Comparison of ENCODE assay signal across 8 mouse cellular contexts in the genomic region with DNA sequence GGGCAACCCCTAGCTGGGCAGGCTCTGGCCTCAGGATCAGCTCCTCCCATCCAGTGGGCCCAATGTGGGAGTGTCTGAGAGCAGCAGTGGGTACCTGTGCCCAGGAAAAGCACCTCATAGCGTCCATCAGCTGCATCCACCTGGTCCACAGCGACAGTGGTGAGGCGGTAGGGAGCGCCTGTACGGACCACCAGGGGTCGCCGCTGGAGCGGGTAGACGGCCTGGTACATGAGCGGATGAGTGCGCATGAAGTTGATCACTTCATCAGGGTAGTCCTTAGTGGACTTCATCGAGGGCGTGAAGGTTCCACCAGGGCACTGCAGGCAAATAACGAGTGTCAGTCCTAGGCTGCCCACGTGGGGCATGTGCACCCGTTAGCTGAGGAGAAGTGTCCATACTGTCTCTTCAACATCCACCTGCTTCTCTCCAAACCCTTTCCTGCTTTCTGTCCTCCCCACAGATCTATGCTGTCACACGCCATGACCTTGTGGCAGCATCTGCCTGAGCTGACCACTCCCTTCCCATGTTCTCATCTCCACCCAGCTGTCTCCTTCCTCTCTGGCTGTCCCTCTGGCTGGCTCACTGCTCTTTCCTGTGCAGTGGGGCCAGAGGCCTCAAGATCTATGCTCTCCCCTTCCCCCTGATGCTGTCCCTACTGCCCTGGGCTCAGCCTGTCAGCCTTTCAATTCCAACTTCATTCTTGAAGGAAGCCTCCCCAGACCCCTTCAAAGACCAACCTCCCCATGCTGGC. TPM values are rescaled to one million over a fixed set of nuclear protein-coding genes. Genes with fewer than 3 reads are reported as not detected.
A peak's percentile ranks its signal among the peaks of the same experiment; 100 is the strongest.
DNase-seq lines count a peak whose midpoint lies in the region; ATAC-seq and TF ChIP-seq lines count a peak whose summit lies in the region.

No protein-coding gene starts in this region.

- no peak overlapping the region for H3K27ac ChIP-seq in MEL (ENCODE audit: control insufficient read depth, low read depth, low read length)
- no peak overlapping the region for H3K27ac ChIP-seq in hindbrain, embryonic 13.5 days
- H3K27ac ChIP-seq in liver, embryonic 11.5 days (ENCODE audit: low read depth, low read length): no peak overlapping the region

- no peaks in the 10 kb centered on the region for H3K9me3 ChIP-seq in MEL (replicated peaks; ENCODE audit: insufficient read depth, low read length)
- no peaks in the 10 kb centered on the region for H3K9me3 ChIP-seq in hindbrain, embryonic 13.5 days
- H3K9me3 ChIP-seq in liver, embryonic 11.5 days (ENCODE audit: control insufficient read depth, low read length): no peaks in the 10 kb centered on the region

- no peak overlapping the region for H3K4me2 ChIP-seq in hindbrain, embryonic 13.5 days
- H3K4me2 ChIP-seq in liver, embryonic 11.5 days: no peak overlapping the region

- peak; percentile 65 for TF ChIP-seq RAD21 in MEL (IDR thresholded peaks at IDR 0.05; ENCODE audit: low read depth, low read length)

- no peaks in the 10 kb centered on the region for H3K79me2 ChIP-seq in MEL (ENCODE audit: control insufficient read depth, insufficient read depth, low read length, poor library complexity)

- TF ChIP-seq EP300 in MEL (IDR thresholded peaks at IDR 0.05; ENCODE audit: low read depth in 1 of 2, low read length in 2 of 2): no peak

- H3K4me1 ChIP-seq in MEL (ENCODE audit: control insufficient read depth in 1 of 2, insufficient read depth in 2 of 2, low read length in 2 of 2): no peaks in the 10 kb centered on the region
- 0 out of 2 replicates have a peak, but pooled peaks cover 3% of the 10 kb centered on the region for H3K4me1 ChIP-seq in hindbrain, embryonic 13.5 days (replicated peaks)
- no peaks in the 10 kb centered on the region for H3K4me1 ChIP-seq in liver, embryonic 11.5 days (replicated peaks; ENCODE audit: control insufficient read depth, insufficient read depth, low read length)

- H3K9ac ChIP-seq in MEL (ENCODE audit: control insufficient read depth, low read depth, low read length, poor library complexity, severe bottlenecking): no peak overlapping the region
- H3K9ac ChIP-seq in hindbrain, embryonic 13.5 days: no peak overlapping the region
- H3K9ac ChIP-seq in liver, embryonic 11.5 days (ENCODE audit: low read depth, low read length): no peak overlapping the region

- intact Hi-C loops in heart, postnatal 25 days (cut with DNase I): no loop called here

- H3K4me3 ChIP-seq in MEL (ENCODE audit: control insufficient read depth in 1 of 2, insufficient read depth in 1 of 2, low read depth in 2 of 2, low read length in 2 of 2): no peak overlapping the region
- no peak overlapping the region for H3K4me3 ChIP-seq in hindbrain, embryonic 13.5 days
- no peak overlapping the region for H3K4me3 ChIP-seq in liver, embryonic 11.5 days (ENCODE audit: low read depth, low read length)

- H3K36me3 ChIP-seq in MEL (ENCODE audit: control insufficient read depth in 1 of 2, insufficient read depth in 2 of 2, low read length in 2 of 2): no peaks in the 10 kb centered on the region
- H3K36me3 ChIP-seq in hindbrain, embryonic 13.5 days: peaks cover 81% of the 10 kb centered on the region
- H3K36me3 ChIP-seq in liver, embryonic 11.5 days (ENCODE audit: control insufficient read depth, insufficient read depth, low read length): peaks cover 12% of the 10 kb centered on the region

- ATAC-seq in erythroblast, adult 5-6 weeks (replicated peaks; ENCODE audit: low FRiP score, poor library complexity, severe bottlenecking): 0 out of 2 replicates have a peak, but pooled peaks have one; percentile 18
- ATAC-seq in hindbrain, embryonic 13.5 days (ENCODE audit: low FRiP score): peak; percentile 77
- peak; percentile 59; the same call in 1 of the 2 replicates for ATAC-seq in liver, embryonic 11.5 days (replicated peaks; ENCODE audit: low FRiP score)

- TF ChIP-seq POLR2A in MEL (IDR thresholded peaks at IDR 0.05; ENCODE audit: control insufficient read depth in 1 of 2, insufficient read depth in 1 of 2, low read depth in 1 of 2, low read length in 2 of 2, poor library complexity in 1 of 2): no peak

- TF ChIP-seq CTCF in MEL (IDR thresholded peaks at IDR 0.05 in 2 of 3, conservative IDR thresholded peaks at IDR 0.05 in 1 of 3; ENCODE audit: control insufficient read depth in 1 of 3, insufficient read depth in 1 of 3, low read depth in 2 of 3, low read length in 3 of 3, poor library complexity in 1 of 3, severe bottlenecking in 1 of 3): peak; percentile 53 to 82 (median 72)

- DNase-seq in heart, adult 18-20 months: peak; percentile 63 to 72
- DNase-seq in heart, postnatal 25 days (ENCODE audit: low spot score): no peak
- DNase-seq in MEL (ENCODE audit: low read depth, low spot score): peak; percentile 45
- DNase-seq in liver, embryonic 11.5 days (ENCODE audit: low spot score): peak; percentile 64
- DNase-seq in naive thymus-derived CD4-positive, alpha-beta T cell, adult 2 months (ENCODE audit: low read depth): peak; percentile 77
- DNase-seq in right cerebral cortex, adult 2 months (ENCODE audit: low spot score in 2 of 2): no peak

- WGBS in hindbrain, embryonic 13.5 days: 36% methylated on average over 17 of the region's 17 CpGs
- 39% methylated on average over 17 of the region's 17 CpGs for WGBS in liver, embryonic 11.5 days

- peaks cover 9 to 11% of the 10 kb centered on the region in 2 experiments for H3K27me3 ChIP-seq in MEL (ENCODE audit: control insufficient read depth in 1 of 2, insufficient read depth in 2 of 2, low read length in 2 of 2)
- peaks cover 18% of the 10 kb centered on the region; the same call in 1 of the 2 replicates for H3K27me3 ChIP-seq in hindbrain, embryonic 13.5 days
- peaks cover 6% of the 10 kb centered on the region; the same call in 1 of the 2 replicates for H3K27me3 ChIP-seq in liver, embryonic 11.5 days (replicated peaks; ENCODE audit: control insufficient read depth, insufficient read depth, low read length)

TF ChIP-seq in MEL, 35 proteins besides CTCF, POLR2A, EP300 and RAD21:
- TF ChIP-seq USF2 (IDR thresholded peaks at IDR 0.05; ENCODE audit: borderline replicate concordance in 1 of 2, insufficient read depth in 1 of 2, low read depth in 1 of 2, low read length in 2 of 2) (no peak), SMC3 (IDR thresholded peaks at IDR 0.05; ENCODE audit: low read depth, low read length) (peak; percentile 81), ZC3H11A (IDR thresholded peaks at IDR 0.05; ENCODE audit: low read depth, low read length) (peak; percentile 48)
TF ChIP-seq in MEL: peak in this region for 2.

RNA-seq across cellular contexts. Expression of a gene that starts 5.9 kb away (rescaled TPM):
- total RNA-seq in heart, adult 18-20 months (2021): not detected
- total RNA-seq in heart, postnatal 25 days (2021): not detected
- total RNA-seq in MEL (2012; rRNA removed): 0.27 TPM in 1 of 2 replicates, not detected in the other
- polyA plus RNA-seq in MEL (2012; ENCODE audit: insufficient read depth in 1 of 2, insufficient read length in 2 of 2, low read depth in 1 of 2, low replicate concordance in 2 of 2, missing spikeins in 1 of 2): 100 to 1,000 TPM in 1 of 2 experiments, not detected in 1; 326 TPM
- total RNA-seq in erythroblast, adult 5-6 weeks (2015; ENCODE audit: low replicate concordance): not detected in 2 replicates
- total RNA-seq in erythroblast, adult 5-6 weeks (2017; ENCODE audit: low replicate concordance): not detected in 2 replicates
- polyA plus RNA-seq in hindbrain, embryonic 13.5 days (2015; fragmentation: Nextera tagmentation; extraction: Ambion mirVana): 1.8 TPM in 2 replicates
- 4.7 and 5.0 TPM in 2 replicates for polyA plus RNA-seq in liver, embryonic 11.5 days (2014; fragmentation: Nextera tagmentation; extraction: Ambion mirVana)

RNA-seq across cellular contexts. Expression of a gene that starts 16.1 kb away (rescaled TPM):
- 10 to 100 TPM; 48.3 to 61.0 TPM for total RNA-seq in heart, adult 18-20 months (2021)
- 10 to 100 TPM; 62.0 to 69.7 TPM for total RNA-seq in heart, postnatal 25 days (2021)
- not detected in 2 replicates for total RNA-seq in MEL (2012; rRNA removed)
- not detected for polyA plus RNA-seq in MEL (2012; ENCODE audit: insufficient read depth in 1 of 2, insufficient read length in 2 of 2, low read depth in 1 of 2, low replicate concordance in 2 of 2, missing spikeins in 1 of 2)
- total RNA-seq in erythroblast, adult 5-6 weeks (2015; ENCODE audit: low replicate concordance): not detected in 2 replicates
- not detected in 2 replicates for total RNA-seq in erythroblast, adult 5-6 weeks (2017; ENCODE audit: low replicate concordance)
- polyA plus RNA-seq in hindbrain, embryonic 13.5 days (2015; fragmentation: Nextera tagmentation; extraction: Ambion mirVana): 25.3 and 26.2 TPM in 2 replicates
- 3.9 and 4.0 TPM in 2 replicates for polyA plus RNA-seq in liver, embryonic 11.5 days (2014; fragmentation: Nextera tagmentation; extraction: Ambion mirVana)

RNA-seq across cellular contexts. Expression of a gene that starts 24.9 kb away (rescaled TPM):
- total RNA-seq in heart, adult 18-20 months (2021): 10 to 100 TPM; 14.7 to 16.5 TPM
- total RNA-seq in heart, postnatal 25 days (2021): 10 to 100 TPM; 15.1 to 15.8 TPM
- total RNA-seq in MEL (2012; rRNA removed): not detected in 2 replicates
- not detected for polyA plus RNA-seq in MEL (2012; ENCODE audit: insufficient read depth in 1 of 2, insufficient read length in 2 of 2, low read depth in 1 of 2, low replicate concordance in 2 of 2, missing spikeins in 1 of 2)
- not detected in 2 replicates for total RNA-seq in erythroblast, adult 5-6 weeks (2015; ENCODE audit: low replicate concordance)
- total RNA-seq in erythroblast, adult 5-6 weeks (2017; ENCODE audit: low replicate concordance): not detected in 2 replicates
- 16.4 and 17.0 TPM in 2 replicates for polyA plus RNA-seq in hindbrain, embryonic 13.5 days (2015; fragmentation: Nextera tagmentation; extraction: Ambion mirVana)
- 5.9 and 6.2 TPM in 2 replicates for polyA plus RNA-seq in liver, embryonic 11.5 days (2014; fragmentation: Nextera tagmentation; extraction: Ambion mirVana)

RNA-seq across cellular contexts. Expression of a gene that starts 50.2 kb away (rescaled TPM):
- 100 to 1,000 TPM; 241 to 253 TPM for total RNA-seq in heart, adult 18-20 months (2021)
- 100 to 1,000 TPM; 241 to 257 TPM for total RNA-seq in heart, postnatal 25 days (2021)
- 129 and 131 TPM in 2 replicates for total RNA-seq in MEL (2012; rRNA removed)
- polyA plus RNA-seq in MEL (2012; ENCODE audit: insufficient read depth in 1 of 2, insufficient read length in 2 of 2, low read depth in 1 of 2, low replicate concordance in 2 of 2, missing spikeins in 1 of 2): 100 to 1,000 TPM; 137 to 335 TPM
- 183 and 189 TPM in 2 replicates for total RNA-seq in erythroblast, adult 5-6 weeks (2015; ENCODE audit: low replicate concordance)
- 162 and 183 TPM in 2 replicates for total RNA-seq in erythroblast, adult 5-6 weeks (2017; ENCODE audit: low replicate concordance)
- polyA plus RNA-seq in hindbrain, embryonic 13.5 days (2015; fragmentation: Nextera tagmentation; extraction: Ambion mirVana): 335 and 338 TPM in 2 replicates
- polyA plus RNA-seq in liver, embryonic 11.5 days (2014; fragmentation: Nextera tagmentation; extraction: Ambion mirVana): 217 and 233 TPM in 2 replicates

Comparison
In these comparisons a context has a peak if more than half of its experiments do, and no peak if none do; other contexts are left out.
1. DNase-seq: peak in heart, adult 18-20 months (2 of 2), MEL (single experiment), liver, embryonic 11.5 days (single experiment) and naive thymus-derived CD4-positive, alpha-beta T cell, adult 2 months (single experiment); none in heart, postnatal 25 days (single experiment) and right cerebral cortex, adult 2 months (0 of 2).
2. ATAC-seq: peak in every context shown above with its lines; median percentile 77 in hindbrain, embryonic 13.5 days; 59 in liver, embryonic 11.5 days; 18 in erythroblast, adult 5-6 weeks.
3. RNA of a gene that starts 16.1 kb away (total RNA-seq): 62.0 to 69.7 TPM in heart, postnatal 25 days and 48.3 to 61.0 TPM in heart, adult 18-20 months; not detected in MEL and not detected in erythroblast, adult 5-6 weeks; every median in the first group is over 10 times any median in the second.
4. RNA of a gene that starts 24.9 kb away (total RNA-seq): 14.7 to 16.5 TPM in heart, adult 18-20 months and 15.1 to 15.8 TPM in heart, postnatal 25 days; not detected in MEL and not detected in erythroblast, adult 5-6 weeks; every median in the first group is over 10 times any median in the second.